Mouse (Mus musculus): ENCODE results near the gene Tmem50a. TPM values are rescaled to one million over a fixed set of nuclear protein-coding genes. Genes with fewer than 3 reads are reported as not detected.

Tmem50a gene
- total RNA-seq, 2 experiments from 2014 or later: 64.7 to 71.9 TPM

- no peak for DNase-seq (ENCODE audit: low spot score in 2 of 2)
Observed at GRCm38 (mm10) chr4:134883266-134883665, 31.6 kb downstream of the Tmem50a start.

GRCm38 (mm10) chr4:134880041-134880440, 34.8 kb downstream of the Tmem50a start:
- no peak for DNase-seq (ENCODE audit: low spot score in 2 of 2)

- DNase-seq (ENCODE audit: low spot score in 2 of 2): peak; percentile 57 to 72
Observed at GRCm38 (mm10) chr4:134879410-134879981, 35.3 kb downstream of the Tmem50a start.

GRCm38 (mm10) chr4:134876171-134876570, 38.7 kb downstream of the Tmem50a start:
- no peak for DNase-seq (ENCODE audit: low spot score in 2 of 2)

GRCm38 (mm10) chr4:134871950-134872349, 42.9 kb downstream of the Tmem50a start:
- no peak for DNase-seq (ENCODE audit: low spot score in 2 of 2)

GRCm38 (mm10) chr4:134871477-134871876, 43.3 kb downstream of the Tmem50a start:
- no peak for DNase-seq (ENCODE audit: low spot score in 2 of 2)

GRCm38 (mm10) chr4:134869815-134870375, 44.9 kb downstream of the Tmem50a start:
- DNase-seq (ENCODE audit: low spot score in 2 of 2): no peak

GRCm38 (mm10) chr4:134869068-134869730, 45.6 kb downstream of the Tmem50a start:
- DNase-seq (ENCODE audit: low spot score in 2 of 2): no peak

- DNase-seq (ENCODE audit: low spot score in 2 of 2): no peak
Observed at GRCm38 (mm10) chr4:134868490-134868889, 46.3 kb downstream of the Tmem50a start.

- no peak for DNase-seq (ENCODE audit: low spot score in 2 of 2)
Observed at GRCm38 (mm10) chr4:134868065-134868464, 46.8 kb downstream of the Tmem50a start.

- no peak for DNase-seq (ENCODE audit: low spot score in 2 of 2)
Observed at GRCm38 (mm10) chr4:134867661-134868060, 47.2 kb downstream of the Tmem50a start.

- no peak for DNase-seq (ENCODE audit: low spot score in 2 of 2)
Observed at GRCm38 (mm10) chr4:134867213-134867612, 47.6 kb downstream of the Tmem50a start.

GRCm38 (mm10) chr4:134865789-134866188, 49.0 kb downstream of the Tmem50a start:
- no peak for DNase-seq (ENCODE audit: low spot score in 2 of 2)

GRCm38 (mm10) chr4:134865340-134865739, 49.5 kb downstream of the Tmem50a start:
- no peak for DNase-seq (ENCODE audit: low spot score in 2 of 2)

GRCm38 (mm10) chr4:134863937-134864729, 50.7 kb downstream of the Tmem50a start, which contains the start of gene Rhd:
Gene Rhd (plus strand): TSS chr4:134864536.
- no peak for DNase-seq (ENCODE audit: low spot score in 2 of 2)

GRCm38 (mm10) chr4:134862996-134863395, 51.8 kb downstream of the Tmem50a start:
- DNase-seq (ENCODE audit: low spot score in 2 of 2): no peak

- DNase-seq (ENCODE audit: low spot score in 2 of 2): no peak
Observed at GRCm38 (mm10) chr4:134861884-134862283, 52.9 kb downstream of the Tmem50a start.

- no peak for DNase-seq (ENCODE audit: low spot score in 2 of 2)
Observed at GRCm38 (mm10) chr4:134858494-134858893, 56.3 kb downstream of the Tmem50a start.

GRCm38 (mm10) chr4:134856501-134856900, 58.3 kb downstream of the Tmem50a start:
- no peak for DNase-seq (ENCODE audit: low spot score in 2 of 2)

- no peak for DNase-seq (ENCODE audit: low spot score in 2 of 2)
Observed at GRCm38 (mm10) chr4:134856056-134856455, 58.8 kb downstream of the Tmem50a start.

GRCm38 (mm10) chr4:134855371-134855770, 59.5 kb downstream of the Tmem50a start:
- no peak for DNase-seq (ENCODE audit: low spot score in 2 of 2)

Data from gastrocnemius, postnatal 4 days (tissue).